Mouse (Mus musculus): ENCODE data around the gene Zfp354a. TPM values are rescaled to one million over a fixed set of nuclear protein-coding genes. Genes with fewer than 3 reads are reported as not detected.
"Not testable (repeated sequence)": the region's sequence is repeated elsewhere in the genome, so short reads cannot be mapped to it uniquely, and the experiment has no call there.

The Zfp354a gene
- not detected in 3 replicates for total RNA-seq (2017)

- ATAC-seq (replicated peaks; ENCODE audit: insufficient number of reproducible peaks, low FRiP score, low TSS enrichment, poor library complexity, severe bottlenecking), result no peak
Measured at GRCm38 (mm10) chr11:51059151-51059571, at the start of gene Zfp354a. TSS of gene Zfp354a (plus strand) at chr11:51059257.

- no peak for ATAC-seq (replicated peaks; ENCODE audit: insufficient number of reproducible peaks, low FRiP score, low TSS enrichment, poor library complexity, severe bottlenecking)
Measured at GRCm38 (mm10) chr11:51011821-51012220, 47.2 kb upstream of the Zfp354a start.

GRCm38 (mm10) chr11:51013936-51014335 is 45.1 kb upstream of the Zfp354a start, which contains the start of gene Olfr54:
TSS of gene Olfr54 (plus strand) at chr11:51014236.
- no peak for ATAC-seq (replicated peaks; ENCODE audit: insufficient number of reproducible peaks, low FRiP score, low TSS enrichment, poor library complexity, severe bottlenecking)

GRCm38 (mm10) chr11:51016341-51016740 is 42.7 kb upstream of the Zfp354a start:
- ATAC-seq (replicated peaks; ENCODE audit: insufficient number of reproducible peaks, low FRiP score, low TSS enrichment, poor library complexity, severe bottlenecking), result no peak

GRCm38 (mm10) chr11:51026811-51027210 is 32.2 kb upstream of the Zfp354a start:
- ATAC-seq (replicated peaks; ENCODE audit: insufficient number of reproducible peaks, low FRiP score, low TSS enrichment, poor library complexity, severe bottlenecking), result not testable (repeated sequence)

- ATAC-seq (replicated peaks; ENCODE audit: insufficient number of reproducible peaks, low FRiP score, low TSS enrichment, poor library complexity, severe bottlenecking), result not testable (repeated sequence)
Measured at GRCm38 (mm10) chr11:51029381-51029780, 29.7 kb upstream of the Zfp354a start.

- ATAC-seq (replicated peaks; ENCODE audit: insufficient number of reproducible peaks, low FRiP score, low TSS enrichment, poor library complexity, severe bottlenecking), result no peak
Measured at GRCm38 (mm10) chr11:51030225-51030624, 28.8 kb upstream of the Zfp354a start.

- no peak for ATAC-seq (replicated peaks; ENCODE audit: insufficient number of reproducible peaks, low FRiP score, low TSS enrichment, poor library complexity, severe bottlenecking)
Measured at GRCm38 (mm10) chr11:51032851-51033250, 26.2 kb upstream of the Zfp354a start.

GRCm38 (mm10) chr11:51034141-51034540 is 24.9 kb upstream of the Zfp354a start:
- not testable (repeated sequence) for ATAC-seq (replicated peaks; ENCODE audit: insufficient number of reproducible peaks, low FRiP score, low TSS enrichment, poor library complexity, severe bottlenecking)

- no peak for ATAC-seq (replicated peaks; ENCODE audit: insufficient number of reproducible peaks, low FRiP score, low TSS enrichment, poor library complexity, severe bottlenecking)
Measured at GRCm38 (mm10) chr11:51035951-51036350, 23.1 kb upstream of the Zfp354a start.

- ATAC-seq (replicated peaks; ENCODE audit: insufficient number of reproducible peaks, low FRiP score, low TSS enrichment, poor library complexity, severe bottlenecking), result not testable (repeated sequence)
Measured at GRCm38 (mm10) chr11:51044776-51045175, 14.3 kb upstream of the Zfp354a start.

- not testable (repeated sequence) for ATAC-seq (replicated peaks; ENCODE audit: insufficient number of reproducible peaks, low FRiP score, low TSS enrichment, poor library complexity, severe bottlenecking)
Measured at GRCm38 (mm10) chr11:51047809-51048208, 11.2 kb upstream of the Zfp354a start, which contains the start of gene Olfr1375. TSS of gene Olfr1375 (plus strand) at chr11:51048109.

GRCm38 (mm10) chr11:51051678-51052077 is 7.4 kb upstream of the Zfp354a start:
- ATAC-seq (replicated peaks; ENCODE audit: insufficient number of reproducible peaks, low FRiP score, low TSS enrichment, poor library complexity, severe bottlenecking), result no peak

- ATAC-seq (replicated peaks; ENCODE audit: insufficient number of reproducible peaks, low FRiP score, low TSS enrichment, poor library complexity, severe bottlenecking), result no peak
Measured at GRCm38 (mm10) chr11:51053230-51053629, 5.8 kb upstream of the Zfp354a start.

- no peak for ATAC-seq (replicated peaks; ENCODE audit: insufficient number of reproducible peaks, low FRiP score, low TSS enrichment, poor library complexity, severe bottlenecking)
Measured at GRCm38 (mm10) chr11:51059640-51060039, 583 bp downstream of the Zfp354a start.

- ATAC-seq (replicated peaks; ENCODE audit: insufficient number of reproducible peaks, low FRiP score, low TSS enrichment, poor library complexity, severe bottlenecking), result no peak
Measured at GRCm38 (mm10) chr11:51060981-51061380, 1.9 kb downstream of the Zfp354a start.

- ATAC-seq (replicated peaks; ENCODE audit: insufficient number of reproducible peaks, low FRiP score, low TSS enrichment, poor library complexity, severe bottlenecking), result no peak
Measured at GRCm38 (mm10) chr11:51063276-51063675, 4.2 kb downstream of the Zfp354a start.

GRCm38 (mm10) chr11:51063841-51064240 is 4.8 kb downstream of the Zfp354a start:
- ATAC-seq (replicated peaks; ENCODE audit: insufficient number of reproducible peaks, low FRiP score, low TSS enrichment, poor library complexity, severe bottlenecking), result no peak

- ATAC-seq (replicated peaks; ENCODE audit: insufficient number of reproducible peaks, low FRiP score, low TSS enrichment, poor library complexity, severe bottlenecking), result no peak
Measured at GRCm38 (mm10) chr11:51084527-51084926, 25.5 kb downstream of the Zfp354a start.

- no peak for ATAC-seq (replicated peaks; ENCODE audit: insufficient number of reproducible peaks, low FRiP score, low TSS enrichment, poor library complexity, severe bottlenecking)
Measured at GRCm38 (mm10) chr11:51085269-51085668, 26.2 kb downstream of the Zfp354a start.

GRCm38 (mm10) chr11:51107261-51107660 is 48.2 kb downstream of the Zfp354a start:
- no peak for ATAC-seq (replicated peaks; ENCODE audit: insufficient number of reproducible peaks, low FRiP score, low TSS enrichment, poor library complexity, severe bottlenecking)

Data from monocyte, adult 5-6 weeks (primary cell).